Mouse (Mus musculus): ENCODE results near the gene Hmx3. TPM values are rescaled to one million over a fixed set of nuclear protein-coding genes. Genes with fewer than 3 reads are reported as not detected.
A peak's percentile ranks its signal among the peaks of the same experiment; 100 is the strongest.

The Hmx3 gene
- total RNA-seq (2015; ENCODE audit: low replicate concordance): not detected in 2 replicates
- total RNA-seq (2017; ENCODE audit: low replicate concordance): not detected in 2 replicates

DNA sequence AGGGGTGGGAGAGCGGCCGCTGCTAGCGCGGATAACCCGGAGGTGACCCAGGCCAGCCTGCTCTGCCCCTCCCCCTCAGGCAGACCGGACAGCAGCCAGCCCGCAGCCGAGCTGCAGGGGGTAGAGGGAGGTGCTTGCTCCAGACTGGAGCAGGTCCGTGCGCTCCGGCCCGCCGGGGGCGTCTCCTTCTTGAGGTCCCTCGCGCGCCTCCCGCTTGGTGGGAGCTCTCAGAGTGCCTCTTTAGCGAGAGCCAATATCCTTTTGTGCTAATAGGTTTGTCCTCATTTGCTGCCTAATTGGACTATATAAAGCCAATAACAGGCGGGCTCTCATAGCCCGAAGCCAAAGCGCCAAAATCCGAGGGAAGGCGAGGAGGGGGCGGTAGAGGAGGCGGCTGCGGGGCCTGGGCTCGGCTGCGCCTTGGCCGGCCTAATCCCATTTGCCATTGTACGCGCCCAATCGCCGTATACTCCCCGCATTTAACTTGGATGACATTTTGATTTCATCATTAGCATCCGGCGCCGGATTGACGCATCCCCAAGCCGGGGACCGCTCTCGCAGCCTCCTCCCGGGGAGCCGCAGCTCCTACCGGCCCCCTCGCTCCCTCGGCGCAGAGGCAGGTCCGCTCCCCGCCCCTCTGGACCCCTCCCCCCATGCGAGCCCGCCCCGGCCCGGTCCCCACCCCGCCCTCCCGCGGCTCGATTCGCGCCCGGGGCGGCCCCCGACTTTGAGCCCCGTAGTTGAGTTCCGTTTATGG lies at the start of gene Hmx3:
Gene Hmx3 (plus strand): TSS at position 753 of the 757 bp plus-strand sequence.
- no peak for ATAC-seq (replicated peaks; ENCODE audit: low FRiP score, poor library complexity, severe bottlenecking)

GRCm38 (mm10) chr7:131503739-131504138 lies 38.9 kb upstream of the Hmx3 start:
- ATAC-seq (replicated peaks; ENCODE audit: low FRiP score, poor library complexity, severe bottlenecking): no peak

DNA sequence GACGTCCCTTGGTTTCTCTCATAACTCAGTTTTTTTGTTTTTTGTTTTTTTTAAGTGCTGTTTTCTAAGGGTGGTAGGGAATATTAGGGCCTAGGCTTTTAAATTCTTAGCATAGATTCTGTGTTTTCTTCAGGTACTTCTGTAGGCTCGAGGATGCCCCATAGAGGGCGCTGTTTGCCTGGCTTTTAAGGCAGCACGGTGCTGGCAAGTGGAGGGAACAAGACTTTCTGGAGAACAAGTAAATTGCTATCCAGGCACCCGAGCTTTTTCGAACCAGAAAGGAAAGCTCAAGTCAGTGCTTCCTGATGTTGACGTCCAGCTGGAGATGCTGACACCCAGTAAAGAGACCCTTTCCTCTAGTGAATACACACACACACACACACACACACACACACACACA lies 2.7 kb upstream of the Hmx3 start:
- peak; percentile 60; the same call in 1 of the 2 replicates for ATAC-seq (replicated peaks; ENCODE audit: low FRiP score, poor library complexity, severe bottlenecking)

- ATAC-seq (replicated peaks; ENCODE audit: low FRiP score, poor library complexity, severe bottlenecking): no peak
These were observed 1.2 kb upstream of the Hmx3 start for GRCm38 (mm10) chr7:131541184-131542114.

DNA sequence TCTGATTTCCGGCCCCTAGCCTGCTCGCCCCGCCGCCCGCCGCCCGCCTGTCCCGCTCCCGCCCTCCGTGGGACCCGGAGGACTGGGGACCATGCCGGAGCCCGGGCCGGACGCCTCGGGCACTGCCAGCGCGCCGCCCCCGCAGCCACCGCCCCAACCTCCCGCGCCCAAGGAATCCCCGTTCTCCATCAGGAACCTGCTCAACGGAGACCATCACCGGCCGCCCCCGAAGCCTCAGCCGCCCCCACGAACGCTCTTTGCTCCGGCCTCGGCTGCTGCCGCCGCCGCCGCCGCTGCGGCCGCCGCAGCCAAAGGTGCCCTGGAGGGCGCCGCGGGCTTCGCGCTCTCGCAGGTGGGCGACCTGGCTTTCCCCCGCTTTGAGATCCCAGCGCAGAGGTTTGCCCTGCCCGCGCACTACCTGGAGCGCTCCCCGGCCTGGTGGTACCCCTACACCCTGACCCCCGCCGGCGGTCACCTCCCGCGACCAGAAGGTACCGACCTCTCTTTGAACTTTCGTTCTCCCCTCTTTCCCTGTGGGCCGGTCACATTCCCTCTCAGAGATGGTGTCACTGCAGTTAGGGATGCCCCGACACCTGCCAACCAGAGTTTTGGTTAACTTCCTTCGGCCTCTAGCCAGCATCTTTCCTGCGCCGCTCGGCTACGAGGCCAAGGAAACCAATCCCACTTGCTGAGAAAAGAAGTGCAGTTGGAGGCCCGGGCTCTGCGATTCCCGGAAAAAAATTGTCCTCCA lies 380 bp downstream of the Hmx3 start:
- ATAC-seq (replicated peaks; ENCODE audit: low FRiP score, poor library complexity, severe bottlenecking): no peak

DNA sequence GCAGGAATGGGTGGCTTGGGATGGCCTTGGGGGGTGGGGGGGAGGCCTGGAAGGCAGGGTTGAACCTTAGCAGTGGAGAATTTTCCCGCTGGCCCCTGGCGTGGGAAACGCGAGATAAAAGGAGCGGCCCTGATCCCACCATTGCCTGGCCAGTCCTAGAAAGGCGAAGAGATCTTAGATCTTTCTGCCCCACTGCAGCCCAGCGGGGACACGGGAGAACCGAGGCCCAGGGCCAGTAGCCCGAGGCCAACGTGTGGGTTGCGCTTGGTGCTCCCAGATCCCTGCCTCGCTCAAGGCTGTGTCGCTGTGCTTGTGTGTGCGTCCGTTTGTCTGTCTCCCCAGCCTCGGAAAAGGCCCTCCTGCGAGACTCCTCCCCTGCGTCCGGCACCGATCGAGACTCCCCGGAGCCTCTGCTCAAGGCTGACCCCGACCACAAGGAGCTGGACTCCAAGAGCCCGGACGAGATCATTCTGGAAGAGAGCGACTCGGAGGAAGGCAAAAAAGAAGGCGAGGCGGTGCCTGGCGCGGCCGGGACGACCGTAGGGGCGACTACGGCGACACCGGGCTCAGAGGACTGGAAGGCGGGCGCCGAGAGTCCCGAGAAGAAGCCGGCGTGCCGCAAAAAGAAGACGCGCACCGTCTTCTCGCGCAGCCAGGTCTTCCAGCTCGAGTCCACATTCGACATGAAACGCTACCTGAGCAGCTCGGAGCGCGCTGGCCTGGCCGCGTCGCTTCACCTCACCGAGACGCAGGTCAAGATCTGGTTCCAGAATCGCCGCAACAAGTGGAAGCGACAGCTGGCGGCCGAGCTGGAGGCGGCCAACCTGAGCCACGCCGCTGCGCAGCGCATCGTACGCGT lies 1.2 kb downstream of the Hmx3 start:
- no peak for ATAC-seq (replicated peaks; ENCODE audit: low FRiP score, poor library complexity, severe bottlenecking)

DNA sequence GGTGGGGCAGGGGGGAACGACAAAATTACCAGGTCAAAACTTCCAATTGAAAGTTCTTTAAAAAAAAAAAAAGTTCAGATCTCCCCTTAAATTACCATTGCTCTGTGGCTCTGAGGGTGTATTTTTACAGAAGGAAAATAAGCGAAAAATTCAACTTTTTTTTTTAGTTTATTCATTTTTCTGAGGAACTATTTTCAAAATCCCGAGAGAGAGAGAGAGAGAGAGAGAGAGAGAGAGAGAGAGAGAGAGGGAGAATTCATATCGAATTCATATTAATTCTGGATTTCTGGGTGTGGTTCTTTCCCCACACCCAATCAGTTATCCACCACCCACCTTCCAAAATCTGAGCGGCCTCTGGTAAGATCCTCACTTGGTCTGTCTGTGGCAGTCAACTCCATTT lies 2.2 kb downstream of the Hmx3 start:
- ATAC-seq (replicated peaks; ENCODE audit: low FRiP score, poor library complexity, severe bottlenecking): no peak

DNA sequence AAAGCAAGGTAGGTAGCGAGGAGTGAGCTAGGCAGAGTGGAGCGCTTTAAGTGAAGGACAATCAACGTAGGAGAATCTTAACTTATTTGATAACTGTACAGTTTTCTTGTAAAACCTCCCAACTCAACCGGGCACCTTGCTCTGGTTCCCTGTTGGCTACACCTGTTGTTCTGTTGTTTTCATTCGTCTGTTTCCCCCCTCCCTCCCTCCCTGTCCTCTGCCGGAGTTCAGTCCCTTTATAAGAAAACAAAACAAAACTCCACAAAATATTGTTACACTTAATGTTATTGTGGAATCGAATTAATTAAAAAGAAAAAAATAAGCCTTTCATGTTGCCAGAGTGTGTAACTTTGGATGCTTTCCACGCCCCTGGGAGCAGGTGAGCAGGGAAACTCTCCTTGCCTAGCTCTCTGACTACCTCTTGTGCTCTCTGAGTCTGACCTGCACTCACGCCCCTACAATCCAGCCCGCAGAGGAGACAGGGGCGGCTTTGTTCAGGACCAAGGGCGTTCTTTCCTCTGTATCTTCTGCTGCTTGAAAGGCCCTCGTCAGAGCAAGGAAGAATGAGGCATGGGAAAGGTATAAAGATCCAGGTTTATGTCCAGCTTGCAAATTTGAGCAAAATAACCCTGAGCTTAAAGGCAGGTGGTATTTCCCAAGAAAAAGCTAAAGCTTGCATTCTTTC lies 3.2 kb downstream of the Hmx3 start:
- no peak for ATAC-seq (replicated peaks; ENCODE audit: low FRiP score, poor library complexity, severe bottlenecking)

DNA sequence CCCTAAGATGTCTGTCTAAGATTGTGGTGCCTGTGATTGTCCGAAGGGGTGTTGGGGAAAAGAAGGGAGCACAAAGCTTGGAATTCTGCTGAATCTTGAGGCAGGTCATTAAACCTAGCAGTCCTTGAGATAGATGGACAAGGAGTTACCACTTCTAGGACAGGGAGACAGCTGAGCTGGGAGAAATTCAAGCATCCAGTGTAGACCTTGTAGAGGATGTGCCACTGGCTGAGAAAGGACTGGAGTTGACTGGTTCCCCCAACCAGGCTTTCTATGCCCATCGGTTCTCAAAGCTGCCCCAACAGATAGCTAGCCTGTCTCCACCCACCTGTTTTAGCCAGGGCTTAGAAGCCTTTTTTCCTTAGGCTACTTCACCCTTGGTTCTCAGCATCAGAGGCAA lies 3.8 kb downstream of the Hmx3 start:
- no peak for ATAC-seq (replicated peaks; ENCODE audit: low FRiP score, poor library complexity, severe bottlenecking)

DNA sequence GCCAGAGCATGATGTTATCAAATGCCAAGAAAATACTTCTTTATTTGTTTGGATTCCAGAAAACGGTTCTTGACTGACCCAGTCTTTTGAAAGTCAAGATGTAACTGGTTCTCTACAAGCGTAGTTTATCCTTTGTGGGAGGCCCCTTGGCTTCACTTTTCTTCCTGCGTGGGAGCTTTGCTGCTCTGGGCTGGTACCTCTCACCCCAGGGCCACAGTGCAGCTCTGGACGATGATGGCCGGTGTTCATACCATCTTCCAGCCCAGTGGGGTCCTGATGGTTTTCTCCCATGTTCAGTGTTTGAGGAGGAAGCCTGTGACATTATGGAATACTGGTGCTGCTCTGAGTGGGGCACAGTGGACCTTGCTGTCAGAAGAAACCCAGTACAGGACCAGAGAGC lies 4.8 kb downstream of the Hmx3 start:
- ATAC-seq (replicated peaks; ENCODE audit: low FRiP score, poor library complexity, severe bottlenecking): no peak

GRCm38 (mm10) chr7:131548473-131548872 lies 5.8 kb downstream of the Hmx3 start, which contains the start of gene Hmx2:
Hmx2 (plus strand) TSS chr7:131548773.
- no peak for ATAC-seq (replicated peaks; ENCODE audit: low FRiP score, poor library complexity, severe bottlenecking)

DNA sequence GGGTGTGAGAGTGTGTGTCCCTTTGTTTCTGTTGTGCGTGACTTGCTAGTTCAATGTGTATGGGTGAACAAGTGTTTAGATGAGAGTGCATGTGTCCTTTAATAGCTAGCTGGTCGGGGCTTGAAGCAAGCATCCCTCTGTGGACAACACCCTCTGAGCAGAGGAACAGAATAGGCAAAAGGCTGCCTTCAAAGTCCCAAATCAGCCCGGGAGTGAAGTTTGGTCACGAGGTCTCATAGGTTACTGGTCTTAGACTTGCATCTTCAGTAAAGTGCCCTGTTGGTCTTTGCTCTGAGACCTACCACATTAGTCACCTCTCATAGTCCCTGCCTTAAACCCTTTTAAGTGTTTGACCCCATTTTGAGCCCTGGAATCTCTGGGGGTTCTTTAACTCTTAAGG lies 8.8 kb downstream of the Hmx3 start:
- no peak for ATAC-seq (replicated peaks; ENCODE audit: low FRiP score, poor library complexity, severe bottlenecking)

DNA sequence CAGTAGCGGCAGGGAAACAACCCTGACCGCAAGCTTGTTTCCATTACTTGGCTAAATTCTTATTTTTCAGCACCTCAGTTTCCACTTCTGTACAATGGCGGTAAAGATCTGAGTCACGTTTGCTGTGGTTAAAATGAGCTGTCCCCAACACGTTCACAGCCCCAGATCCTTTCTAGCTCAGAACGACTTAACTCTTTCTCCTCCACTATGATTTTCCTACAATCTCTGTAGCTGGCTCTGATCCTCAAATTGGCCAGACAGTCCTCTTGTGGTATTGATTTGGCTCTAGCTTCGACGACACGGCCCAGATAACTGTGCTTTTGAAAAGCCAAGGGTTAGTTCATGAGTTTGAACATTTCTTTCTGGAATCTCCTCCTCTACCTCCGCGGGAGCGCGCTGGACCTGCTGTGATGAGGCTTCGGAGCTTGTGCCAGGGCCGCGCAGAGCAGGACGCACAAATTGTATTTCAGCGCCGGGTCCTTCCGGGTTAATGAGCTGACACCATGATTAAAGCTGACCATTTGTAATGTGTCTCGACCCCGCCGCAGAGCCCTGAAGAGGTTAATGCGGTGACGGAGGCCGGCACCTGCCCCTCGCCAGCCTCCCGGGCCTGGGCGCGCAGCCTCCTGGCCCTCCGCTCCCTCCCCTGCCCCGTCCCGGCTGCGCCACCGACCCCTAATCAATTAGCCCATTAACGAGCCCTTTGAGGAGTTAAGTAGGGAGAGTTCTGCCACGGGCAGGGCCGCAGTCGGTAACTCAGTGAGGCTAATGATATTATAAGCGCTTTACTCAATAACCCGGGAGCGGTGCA lies 9.5 kb downstream of the Hmx3 start:
- ATAC-seq (replicated peaks; ENCODE audit: low FRiP score, poor library complexity, severe bottlenecking): no peak

DNA sequence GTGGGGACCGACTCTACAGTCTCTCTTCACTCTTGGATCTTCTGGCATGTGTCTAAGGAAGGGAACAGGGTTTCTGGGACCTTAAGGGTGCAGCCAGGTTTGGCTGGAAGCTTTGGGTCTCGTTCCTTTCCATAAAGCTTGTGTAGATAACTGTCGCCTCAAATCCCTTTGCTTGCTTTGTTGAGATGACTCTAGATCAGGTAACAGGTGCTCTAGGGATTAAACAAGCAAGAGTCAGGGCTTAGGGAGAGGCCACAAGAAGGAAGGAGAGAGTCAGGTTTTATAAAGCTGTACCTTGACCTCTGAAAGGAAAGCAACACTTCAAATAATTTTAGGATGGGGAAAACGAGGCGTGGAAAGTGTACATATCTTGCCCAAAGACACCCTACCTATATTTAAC lies 10.1 kb downstream of the Hmx3 start:
- no peak for ATAC-seq (replicated peaks; ENCODE audit: low FRiP score, poor library complexity, severe bottlenecking)

DNA sequence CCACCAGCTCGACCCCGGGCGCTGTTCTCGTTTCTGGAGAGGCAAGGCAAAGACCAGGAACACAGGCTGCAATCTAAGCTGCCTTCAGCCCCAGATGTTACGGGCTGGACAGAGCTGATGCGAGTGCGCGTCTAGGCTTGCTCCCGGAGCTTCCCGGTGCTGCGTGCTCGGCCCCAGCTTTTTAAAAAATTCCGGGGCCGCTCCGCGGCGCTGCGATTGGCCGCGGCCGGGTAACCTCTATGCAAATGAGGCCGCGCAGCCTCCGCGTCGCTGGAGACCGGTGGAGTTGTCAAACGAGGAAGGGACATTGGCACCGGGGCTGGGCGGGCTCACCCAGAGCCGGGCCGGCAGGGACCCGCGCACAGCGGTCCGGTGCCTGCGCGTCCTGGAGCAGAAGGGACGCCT lies 11.1 kb downstream of the Hmx3 start:
- no peak for ATAC-seq (replicated peaks; ENCODE audit: low FRiP score, poor library complexity, severe bottlenecking)

DNA sequence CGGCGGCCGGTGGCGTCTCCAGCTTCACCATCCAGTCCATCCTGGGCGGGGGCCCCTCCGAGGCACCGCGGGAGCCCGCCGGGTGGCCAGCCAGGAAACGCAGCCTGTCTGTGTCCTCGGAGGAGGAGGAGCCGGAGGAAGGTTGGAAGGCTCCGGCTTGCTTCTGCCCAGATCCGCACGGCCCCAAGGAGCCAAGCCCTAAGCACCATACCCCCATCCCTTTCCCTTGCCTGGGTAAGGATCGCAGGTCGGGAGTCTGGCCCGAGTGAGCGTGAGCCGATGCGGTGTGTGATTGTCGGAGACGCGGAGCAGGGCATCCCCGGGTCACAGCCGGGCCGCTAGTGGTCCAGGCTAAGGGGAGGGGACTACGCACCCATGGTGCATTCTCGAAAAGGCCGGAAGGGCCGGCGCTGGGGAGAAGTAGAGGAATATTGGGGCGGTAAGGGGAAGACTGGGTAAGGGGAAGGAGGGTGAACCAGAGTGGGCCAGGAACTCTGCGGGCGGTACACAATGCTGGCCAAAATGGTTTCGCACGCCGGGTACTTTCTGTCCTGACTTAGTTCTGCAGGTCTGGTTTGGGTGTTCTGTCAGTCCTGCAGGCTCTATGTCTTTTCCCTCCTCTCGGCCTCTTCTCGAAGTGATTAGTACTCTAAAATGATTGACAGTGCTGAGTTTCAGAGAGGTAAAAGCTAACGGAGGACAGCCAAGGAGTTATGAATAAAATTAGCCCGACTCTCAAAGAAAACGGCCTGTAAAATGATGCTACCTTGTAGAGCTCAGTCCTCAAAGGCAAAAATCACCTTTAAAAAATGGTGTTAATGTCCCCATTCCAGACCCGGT lies 11.9 kb downstream of the Hmx3 start:
- no peak for ATAC-seq (replicated peaks; ENCODE audit: low FRiP score, poor library complexity, severe bottlenecking)

Data from erythroid progenitor cell, adult 5-6 weeks (primary cell).